Mouse (Mus musculus): Measurements from ENCODE around the gene Thbs3. TPM values are rescaled to one million over a fixed set of nuclear protein-coding genes. Genes with fewer than 3 reads are reported as not detected.

Gene Thbs3
- polyA plus RNA-seq, 1 experiment, result 5.0 TPM

DNA sequence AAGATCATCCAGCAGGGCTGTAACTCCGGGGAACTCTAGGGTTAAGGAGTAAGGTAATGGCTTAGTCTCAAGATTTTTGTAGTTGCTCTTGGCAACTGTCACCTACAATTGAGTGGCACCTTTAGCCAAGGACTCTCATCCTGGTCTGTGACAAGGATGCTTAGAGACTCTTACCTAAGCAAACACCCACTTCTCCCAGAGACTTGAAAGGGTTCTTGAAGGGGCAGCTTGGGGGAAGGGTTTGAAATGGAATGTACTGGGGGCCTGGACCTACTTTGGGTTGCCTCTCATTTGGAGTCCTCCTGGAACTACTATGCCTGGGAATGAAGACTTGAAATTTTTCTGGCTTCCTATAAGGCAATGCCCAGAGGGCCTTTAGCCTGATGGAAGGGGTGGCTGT lies 3.3 kb downstream of the Thbs3 start:
- no peak for DNase-seq
- H3K4me1 ChIP-seq (ENCODE audit: control insufficient read depth, insufficient read depth, low read length), result no peaks in the 10 kb centered on the region; the same call in 1 of the 2 replicates
- WGBS, result 79% methylated on average over 1 of the region's 1 CpGs
- H3K27ac ChIP-seq (ENCODE audit: insufficient read depth, low read depth, low read length), result no peak overlapping the region
- H3K27me3 ChIP-seq (replicated peaks; ENCODE audit: control insufficient read depth, insufficient read depth, low read length), result no peaks in the 10 kb centered on the region
- TF ChIP-seq CTCF (conservative IDR thresholded peaks at IDR 0.05; ENCODE audit: insufficient read depth, insufficient read length, low read depth, low read length) (no peak), POLR2A (IDR thresholded peaks at IDR 0.05; ENCODE audit: low read depth, low read length) (no peak)
- no peak overlapping the region for H3K4me3 ChIP-seq (ENCODE audit: insufficient read depth, low read depth, low read length)
- no peaks in the 10 kb centered on the region for H3K36me3 ChIP-seq (ENCODE audit: control insufficient read depth, insufficient read depth, low read length)

DNA sequence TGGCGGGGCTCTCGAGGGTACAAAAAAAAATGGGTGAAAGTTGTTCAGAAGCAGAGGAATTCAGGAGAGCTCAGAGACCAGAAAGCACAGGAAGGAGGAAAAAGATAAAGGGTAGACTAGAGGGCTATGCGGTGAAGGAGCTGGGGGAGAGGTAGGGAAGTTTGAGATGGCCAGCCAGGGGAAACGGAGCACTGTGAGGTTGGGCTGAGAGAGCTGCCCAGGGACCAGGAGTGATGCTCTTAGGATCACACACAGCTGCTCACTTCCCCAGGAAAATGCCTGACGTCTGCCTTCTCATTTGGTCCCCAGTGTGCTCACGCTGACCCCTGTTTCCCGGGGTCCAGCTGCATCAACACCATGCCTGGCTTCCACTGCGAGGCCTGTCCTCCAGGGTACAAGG lies 4.6 kb downstream of the Thbs3 start:
- no peaks in the 10 kb centered on the region for H3K4me1 ChIP-seq (ENCODE audit: control insufficient read depth, insufficient read depth, low read length)
- no peak overlapping the region for H3K4me3 ChIP-seq (ENCODE audit: insufficient read depth, low read depth, low read length)
- no peak for DNase-seq
- TF ChIP-seq CTCF (conservative IDR thresholded peaks at IDR 0.05; ENCODE audit: insufficient read depth, insufficient read length, low read depth, low read length) (no peak), POLR2A (IDR thresholded peaks at IDR 0.05; ENCODE audit: low read depth, low read length) (no peak)
- WGBS, result 33% methylated on average over 8 of the region's 8 CpGs
- no peaks in the 10 kb centered on the region for H3K27me3 ChIP-seq (replicated peaks; ENCODE audit: control insufficient read depth, insufficient read depth, low read length)
- no peak overlapping the region for H3K27ac ChIP-seq (ENCODE audit: insufficient read depth, low read depth, low read length)
- H3K36me3 ChIP-seq (ENCODE audit: control insufficient read depth, insufficient read depth, low read length), result no peaks in the 10 kb centered on the region

GRCm38 (mm10) chr3:89221167-89221566 lies 6.2 kb downstream of the Thbs3 start:
- H3K36me3 ChIP-seq (ENCODE audit: control insufficient read depth, insufficient read depth, low read length), result no peaks in the 10 kb centered on the region
- 92% methylated on average over 5 of the region's 5 CpGs for WGBS
- TF ChIP-seq CTCF (conservative IDR thresholded peaks at IDR 0.05; ENCODE audit: insufficient read depth, insufficient read length, low read depth, low read length) (no peak), POLR2A (IDR thresholded peaks at IDR 0.05; ENCODE audit: low read depth, low read length) (no peak)
- no peak for DNase-seq
- H3K4me3 ChIP-seq (ENCODE audit: insufficient read depth, low read depth, low read length), result no peak overlapping the region
- no peaks in the 10 kb centered on the region for H3K4me1 ChIP-seq (ENCODE audit: control insufficient read depth, insufficient read depth, low read length)
- no peak overlapping the region for H3K27ac ChIP-seq (ENCODE audit: insufficient read depth, low read depth, low read length)
- H3K27me3 ChIP-seq (replicated peaks; ENCODE audit: control insufficient read depth, insufficient read depth, low read length), result no peaks in the 10 kb centered on the region

DNA sequence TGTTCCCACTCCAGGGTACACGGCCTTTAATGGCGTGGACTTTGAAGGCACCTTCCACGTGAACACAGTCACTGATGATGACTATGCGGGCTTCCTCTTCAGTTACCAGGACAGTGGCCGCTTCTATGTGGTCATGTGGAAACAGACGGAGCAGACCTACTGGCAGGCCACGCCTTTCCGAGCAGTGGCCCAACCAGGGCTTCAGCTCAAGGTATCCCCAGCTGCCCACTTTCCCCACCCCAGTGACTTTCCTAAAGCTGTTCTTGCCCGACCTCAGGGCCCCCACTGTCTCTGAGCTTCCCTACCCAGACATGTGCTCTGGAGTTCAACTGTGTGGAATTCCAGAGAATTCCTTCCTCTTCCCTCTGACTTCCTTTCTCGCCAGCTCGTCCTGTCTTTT lies 9.8 kb downstream of the Thbs3 start:
- peaks cover 9% of the 10 kb centered on the region; the same call in 1 of the 2 replicates for H3K4me1 ChIP-seq (ENCODE audit: control insufficient read depth, insufficient read depth, low read length)
- whole genome bisulfite sequencing, result 85% methylated on average over 11 of the region's 11 CpGs
- H3K36me3 ChIP-seq (ENCODE audit: control insufficient read depth, insufficient read depth, low read length), result no peaks in the 10 kb centered on the region
- no peak overlapping the region for H3K27ac ChIP-seq (ENCODE audit: insufficient read depth, low read depth, low read length)
- TF ChIP-seq CTCF (conservative IDR thresholded peaks at IDR 0.05; ENCODE audit: insufficient read depth, insufficient read length, low read depth, low read length) (no peak), POLR2A (IDR thresholded peaks at IDR 0.05; ENCODE audit: low read depth, low read length) (no peak)
- H3K27me3 ChIP-seq (replicated peaks; ENCODE audit: control insufficient read depth, insufficient read depth, low read length), result no peaks in the 10 kb centered on the region
- no peak for DNase-seq
- H3K4me3 ChIP-seq (ENCODE audit: insufficient read depth, low read depth, low read length), result no peak overlapping the region

GRCm38 (mm10) chr3:89225321-89225815 lies 10.4 kb downstream of the Thbs3 start:
- Histone ChIP-seq H3K27ac (ENCODE audit: insufficient read depth, low read depth, low read length) (no peak overlapping the region), H3K27me3 (replicated peaks; ENCODE audit: control insufficient read depth, insufficient read depth, low read length) (no peaks in the 10 kb centered on the region), H3K4me3 (ENCODE audit: insufficient read depth, low read depth, low read length) (no peak overlapping the region), H3K36me3 (ENCODE audit: control insufficient read depth, insufficient read depth, low read length) (no peaks in the 10 kb centered on the region), H3K4me1 (ENCODE audit: control insufficient read depth, insufficient read depth, low read length) (peaks cover 9% of the 10 kb centered on the region; the same call in 1 of the 2 replicates)
- no peak for DNase-seq
- TF ChIP-seq CTCF (conservative IDR thresholded peaks at IDR 0.05; ENCODE audit: insufficient read depth, insufficient read length, low read depth, low read length) (no peak), POLR2A (IDR thresholded peaks at IDR 0.05; ENCODE audit: low read depth, low read length) (no peak)
- WGBS, result 84% methylated on average over 12 of the region's 12 CpGs

DNA sequence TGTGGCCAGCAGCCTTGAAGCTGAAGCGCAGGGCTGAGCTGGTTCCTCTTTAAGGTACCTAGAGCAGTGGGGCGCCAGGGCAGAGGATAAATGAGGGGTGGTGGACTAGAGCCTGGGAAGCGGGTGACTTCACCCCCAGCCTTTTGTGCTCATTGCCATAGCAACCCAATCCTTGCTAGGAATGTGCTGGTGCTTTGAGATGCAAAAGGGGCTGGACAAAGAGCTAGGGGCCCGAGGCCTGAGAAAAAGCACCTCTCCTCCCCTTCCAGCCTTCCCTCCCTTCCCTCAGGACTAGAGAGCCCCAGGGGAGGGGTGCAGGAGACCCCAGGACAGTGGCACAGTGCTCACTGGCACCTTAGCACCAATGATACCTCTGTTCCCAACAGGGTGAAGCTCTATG lies 10.9 kb downstream of the Thbs3 start:
- H3K36me3 ChIP-seq (ENCODE audit: control insufficient read depth, insufficient read depth, low read length), result no peaks in the 10 kb centered on the region
- H3K27ac ChIP-seq (ENCODE audit: insufficient read depth, low read depth, low read length), result no peak overlapping the region
- no peaks in the 10 kb centered on the region for H3K27me3 ChIP-seq (replicated peaks; ENCODE audit: control insufficient read depth, insufficient read depth, low read length)
- WGBS, result 83% methylated on average over 4 of the region's 4 CpGs
- TF ChIP-seq POLR2A (IDR thresholded peaks at IDR 0.05; ENCODE audit: low read depth, low read length) (no peak), CTCF (conservative IDR thresholded peaks at IDR 0.05; ENCODE audit: insufficient read depth, insufficient read length, low read depth, low read length) (no peak)
- H3K4me3 ChIP-seq (ENCODE audit: insufficient read depth, low read depth, low read length), result no peak overlapping the region
- peaks cover 9% of the 10 kb centered on the region; the same call in 1 of the 2 replicates for H3K4me1 ChIP-seq (ENCODE audit: control insufficient read depth, insufficient read depth, low read length)
- no peak for DNase-seq

DNA sequence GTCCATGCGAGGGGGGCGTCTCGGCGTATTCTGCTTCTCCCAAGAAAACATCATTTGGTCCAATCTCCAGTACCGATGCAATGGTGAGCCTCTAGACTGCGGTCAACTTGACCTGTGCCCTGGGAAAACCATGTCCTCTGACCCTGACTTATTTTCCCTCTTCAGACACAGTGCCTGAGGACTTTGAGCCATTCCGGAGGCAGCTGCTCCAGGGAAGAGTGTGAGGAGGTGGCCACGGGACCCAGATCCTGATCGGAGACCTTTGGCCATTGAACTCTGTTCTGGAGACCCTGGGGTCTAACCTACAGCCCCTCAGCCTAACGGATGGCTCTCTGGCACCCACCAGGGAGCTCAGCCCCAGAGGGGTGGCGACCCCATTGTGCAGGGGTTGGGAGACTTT lies 11.4 kb downstream of the Thbs3 start:
- DNase-seq, result peak; percentile 55
- H3K4me3 ChIP-seq (ENCODE audit: insufficient read depth, low read depth, low read length), result no peak overlapping the region
- H3K27me3 ChIP-seq (replicated peaks; ENCODE audit: control insufficient read depth, insufficient read depth, low read length), result no peaks in the 10 kb centered on the region
- 63% methylated on average over 11 of the region's 11 CpGs for WGBS
- TF ChIP-seq POLR2A (IDR thresholded peaks at IDR 0.05; ENCODE audit: low read depth, low read length), result no peak
- TF ChIP-seq CTCF (conservative IDR thresholded peaks at IDR 0.05; ENCODE audit: insufficient read depth, insufficient read length, low read depth, low read length), result no peak
- no peaks in the 10 kb centered on the region for H3K36me3 ChIP-seq (ENCODE audit: control insufficient read depth, insufficient read depth, low read length)
- no peak overlapping the region for H3K27ac ChIP-seq (ENCODE audit: insufficient read depth, low read depth, low read length)
- peaks cover 9% of the 10 kb centered on the region; the same call in 1 of the 2 replicates for H3K4me1 ChIP-seq (ENCODE audit: control insufficient read depth, insufficient read depth, low read length)

Measured in kidney, adult 2 months (tissue).